Comparison of ENCODE assay signal across 12 mouse cellular contexts in genomic region chr19:36497067-36497466, GRCm38 (mm10). TPM values are rescaled to one million over a fixed set of nuclear protein-coding genes. Genes with fewer than 3 reads are reported as not detected.
DNase-seq lines count a peak whose midpoint lies in the region; ATAC-seq lines count a peak whose summit lies in the region.
"Had no signal": no experiment of that assay in that cellular context is flagged by ENCODE, and none has a peak within 500 bp of the region (broad histone marks: within the 10 kb centered on the region; RNA-seq: fewer than 3 reads in every experiment).

No protein-coding gene starts in this region.

- no peaks in the 10 kb centered on the region for H3K9me3 ChIP-seq in neural tube, embryonic 14.5 days (ENCODE audit: control insufficient read depth, low read length)
- H3K9me3 ChIP-seq: embryonic facial prominence, embryonic 12.5 days; midbrain, embryonic 12.5 days had no signal

- no peak overlapping the region for H3K4me3 ChIP-seq in neural tube, embryonic 14.5 days (ENCODE audit: low read depth, low read length)
- H3K4me3 ChIP-seq: embryonic facial prominence, embryonic 12.5 days; midbrain, embryonic 12.5 days had no signal

- no peaks in the 10 kb centered on the region for H3K4me1 ChIP-seq in neural tube, embryonic 14.5 days (ENCODE audit: control insufficient read depth, insufficient read depth, low read length)
- H3K4me1 ChIP-seq: embryonic facial prominence, embryonic 12.5 days; midbrain, embryonic 12.5 days had no signal

- H3K4me2 ChIP-seq in neural tube, embryonic 14.5 days (ENCODE audit: low read depth, low read length) = no peak overlapping the region
- H3K4me2 ChIP-seq: embryonic facial prominence, embryonic 12.5 days; midbrain, embryonic 12.5 days had no signal

- no peak for DNase-seq in frontal cortex, postnatal 25 days (ENCODE audit: low spot score in 2 of 2)
- DNase-seq in neural tube, embryonic 10.5 days (ENCODE audit: extremely low spot score, low spot score) = no peak
- DNase-seq in cerebellum, adult 8-10 months = peak; percentile 49
- DNase-seq in gastrocnemius, postnatal 25 days = peak; percentile 17
- DNase-seq in heart, adult 11 months = no peak
- DNase-seq in left cerebral cortex, adult 11 months (ENCODE audit: low spot score) = no peak
- DNase-seq: kidney, adult 8-10 months; liver, postnatal 0 days had no signal

- no peaks in the 10 kb centered on the region for H3K27me3 ChIP-seq in neural tube, embryonic 14.5 days (ENCODE audit: control insufficient read depth, insufficient read depth, low read length)
- H3K27me3 ChIP-seq: embryonic facial prominence, embryonic 12.5 days; midbrain, embryonic 12.5 days had no signal

- ATAC-seq in frontal cortex, adult (ENCODE audit: low TSS enrichment) = peak; percentile 43
- ATAC-seq in neural tube, embryonic 14.5 days (ENCODE audit: low read depth) = peak; percentile 28
- ATAC-seq: liver, postnatal 0 days had no signal

- 52% methylated on average over 4 of the region's 4 CpGs for WGBS in neural tube, embryonic 14.5 days

- no peak overlapping the region for H3K9ac ChIP-seq in neural tube, embryonic 14.5 days (replicated peaks; ENCODE audit: low read depth, low read length)
- H3K9ac ChIP-seq: embryonic facial prominence, embryonic 12.5 days; liver, postnatal 0 days; midbrain, embryonic 12.5 days had no signal

- H3K36me3 ChIP-seq in neural tube, embryonic 14.5 days (ENCODE audit: control insufficient read depth, insufficient read depth, low read length) = no peaks in the 10 kb centered on the region
- H3K36me3 ChIP-seq: embryonic facial prominence, embryonic 12.5 days; midbrain, embryonic 12.5 days had no signal

- H3K27ac ChIP-seq in neural tube, embryonic 14.5 days (ENCODE audit: low read depth, low read length) = no peak overlapping the region
- H3K27ac ChIP-seq: embryonic facial prominence, embryonic 12.5 days; midbrain, embryonic 12.5 days had no signal

RNA-seq across cellular contexts. Expression of gene Hectd2, which starts 57.4 kb away (rescaled TPM):
- 13.8 and 16.8 TPM in 2 replicates for polyA plus RNA-seq in neural tube, embryonic 14.5 days (2014; fragmentation: Nextera tagmentation; extraction: Ambion mirVana)
- 1 to 10 TPM; 2.9 to 4.7 TPM for total RNA-seq in gastrocnemius, postnatal 25 days (2021)

Comparison
In these comparisons a context has a peak if more than half of its experiments do, and no peak if none do; other contexts are left out.
1. DNase-seq: peak in cerebellum, adult 8-10 months (single experiment) and gastrocnemius, postnatal 25 days (single experiment); none in frontal cortex, postnatal 25 days (0 of 2), neural tube, embryonic 10.5 days (single experiment), heart, adult 11 months (single experiment) and left cerebral cortex, adult 11 months (single experiment).